Mouse (Mus musculus): ENCODE results near the gene Dnajb1.

- TF ChIP-seq POLR2A (IDR thresholded peaks at IDR 0.05; ENCODE audit: low read depth, low read length): no peak
- TF ChIP-seq CTCF (conservative IDR thresholded peaks at IDR 0.05; ENCODE audit: insufficient read depth, insufficient read length, low read depth, low read length): peak; percentile 79
These were observed 16.7 kb downstream of the Dnajb1 start for GRCm38 (mm10) chr8:83624739-83625138.
